Mouse (Mus musculus): ENCODE data around the gene Tgfb1i1. TPM values are rescaled to one million over a fixed set of nuclear protein-coding genes. Genes with fewer than 3 reads are reported as not detected.
A peak's percentile ranks its signal among the peaks of the same experiment; 100 is the strongest.

Tgfb1i1 gene
- total RNA-seq, 4 experiments from 2014 or later, result 17.0 to 24.2 (median 20.5) TPM

- no peak for DNase-seq
These were observed 49.9 kb downstream of the Tgfb1i1 start for GRCm38 (mm10) chr7:128296514-128296913.

GRCm38 (mm10) chr7:128297291-128297616, 50.6 kb downstream of the Tgfb1i1 start:
- DNase-seq, result no peak

GRCm38 (mm10) chr7:128297617-128298480, 51.2 kb downstream of the Tgfb1i1 start, which contains the start of gene BC017158:
TSS of gene BC017158 (minus strand) at chr7:128298170.
- peak; percentile 54 for DNase-seq

GRCm38 (mm10) chr7:128298481-128299342, 52.1 kb downstream of the Tgfb1i1 start:
- DNase-seq, result no peak

- DNase-seq, result no peak
These were observed 54.3 kb downstream of the Tgfb1i1 start for GRCm38 (mm10) chr7:128300952-128301351.

- no peak for DNase-seq
These were observed 55.5 kb downstream of the Tgfb1i1 start for GRCm38 (mm10) chr7:128302151-128302550.

GRCm38 (mm10) chr7:128304198-128304597, 57.6 kb downstream of the Tgfb1i1 start:
- DNase-seq, result no peak

- DNase-seq, result no peak
These were observed 58.3 kb downstream of the Tgfb1i1 start for GRCm38 (mm10) chr7:128304907-128305306.

Small RNA genes within 50 kb of the gene (microRNA-seq; reads per million reads assigned to microRNA genes)
- gene Mir3103, result 0.67 to 0.88 reads per million in 2 experiments

Other genes with a start within 250 kb of the Tgfb1i1 start
- under 1 TPM in 3 of 4 experiments, not detected in 1; 0.12 to 0.31 (median 0.24) TPM for gene Trim72, start 242.9 kb upstream of the Tgfb1i1 start, total RNA-seq (2022)
- 1 to 10 TPM; 5.6 to 6.9 (median 6.4) TPM for gene Itgam, start 184.2 kb upstream of the Tgfb1i1 start, total RNA-seq (2022)
- under 1 TPM in 1 of 4 experiments, not detected in 3; 0.11 TPM for gene Gm49368, start 184.1 kb upstream of the Tgfb1i1 start, total RNA-seq (2022)
- gene Itgax, start 117.3 kb upstream of the Tgfb1i1 start, total RNA-seq (2022), result 1 to 10 TPM; 1.6 to 9.6 (median 5.1) TPM
- under 1 TPM in 2 of 4 experiments, not detected in 2; 0.40 to 0.46 TPM for gene Itgad, start 92.4 kb upstream of the Tgfb1i1 start, total RNA-seq (2022)
- 1 to 10 TPM in 2 of 4 experiments, not detected in 2; 4.1 to 5.3 TPM for gene Cox6a2, start 40.4 kb upstream of the Tgfb1i1 start, total RNA-seq (2022)
- gene Armc5, start 9.5 kb upstream of the Tgfb1i1 start, total RNA-seq (2022), result 10 to 100 TPM; 23.2 to 30.2 (median 24.4) TPM
- gene 9130023H24Rik, start 8.8 kb upstream of the Tgfb1i1 start, total RNA-seq (2022), result 10 to 100 TPM in 2 of 4 experiments, 1 to 10 TPM in 2; 8.8 to 11.7 (median 9.9) TPM
- not detected for gene Slc5a2, start 18.8 kb downstream of the Tgfb1i1 start, total RNA-seq (2022)
- 10 to 100 TPM; 33.0 to 64.0 (median 46.6) TPM for gene BC017158, start 51.4 kb downstream of the Tgfb1i1 start, total RNA-seq (2022)
- 10 to 100 TPM; 10.8 to 15.5 (median 12.3) TPM for gene Rgs10, start 171.9 kb downstream of the Tgfb1i1 start, total RNA-seq (2022)
- 100 to 1,000 TPM in 2 of 4 experiments, 10 to 100 TPM in 2; 95.2 to 109 (median 102) TPM for gene Tial1, start 214.9 kb downstream of the Tgfb1i1 start, total RNA-seq (2022)